Mouse (Mus musculus): Measurements from ENCODE around the gene Bdh1. TPM values are rescaled to one million over a fixed set of nuclear protein-coding genes. Genes with fewer than 3 reads are reported as not detected.

Bdh1 gene
- polyA plus RNA-seq, 1 experiment from 2014 or later: 30.0 TPM

- ATAC-seq (ENCODE audit: insufficient number of reproducible peaks, insufficient read depth, low FRiP score, low read depth): no peak
- H3K27me3 ChIP-seq (ENCODE audit: control insufficient read depth, insufficient read depth, low read length): no peaks in the 10 kb centered on the region
- H3K4me2 ChIP-seq (replicated peaks; ENCODE audit: low read depth, low read length): no peak overlapping the region
- no peak overlapping the region for H3K9ac ChIP-seq (replicated peaks; ENCODE audit: low read depth, low read length)
- H3K36me3 ChIP-seq (ENCODE audit: control insufficient read depth, insufficient read depth, low read length): no peaks in the 10 kb centered on the region
- no peaks in the 10 kb centered on the region for H3K9me3 ChIP-seq (ENCODE audit: control insufficient read depth, low read depth, low read length)
- WGBS: 62% methylated on average over 12 of the region's 12 CpGs
- H3K4me3 ChIP-seq (ENCODE audit: low read depth, low read length): no peak overlapping the region
- H3K27ac ChIP-seq (ENCODE audit: low read length): peak overlapping the region; percentile 45; the same call in 1 of the 2 replicates
- H3K4me1 ChIP-seq (ENCODE audit: control insufficient read depth, insufficient read depth, low read length): peaks cover 10% of the 10 kb centered on the region; the same call in 1 of the 2 replicates
Observed at GRCm38 (mm10) chr16:31433466-31434110, 11.5 kb downstream of the Bdh1 start.

DNA sequence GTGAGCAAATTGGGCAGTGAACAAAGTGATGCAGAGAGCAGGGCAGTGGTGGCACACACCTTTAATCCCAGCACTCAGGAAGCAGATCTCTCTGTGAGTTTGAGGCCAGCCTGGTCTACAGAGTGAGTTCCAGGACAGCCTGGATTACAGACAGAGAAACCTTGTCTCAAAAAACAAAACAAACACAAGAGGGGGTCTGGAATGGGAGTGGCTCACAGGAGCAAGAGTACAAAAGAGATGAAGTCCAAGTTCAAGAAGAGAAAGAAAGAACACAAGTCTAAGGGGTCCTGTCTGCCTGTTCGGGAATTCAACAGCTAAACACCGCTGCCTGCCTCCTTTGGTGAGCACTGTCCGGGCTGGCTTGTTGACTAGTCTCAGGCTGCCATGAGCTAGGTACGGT lies 13.1 kb downstream of the Bdh1 start:
- peaks cover 5% of the 10 kb centered on the region; the same call in 1 of the 2 replicates for H3K4me1 ChIP-seq (ENCODE audit: control insufficient read depth, insufficient read depth, low read length)
- no peaks in the 10 kb centered on the region for H3K9me3 ChIP-seq (ENCODE audit: control insufficient read depth, low read depth, low read length)
- WGBS: 87% methylated on average over 4 of the region's 4 CpGs
- no peak overlapping the region for H3K4me3 ChIP-seq (ENCODE audit: low read depth, low read length)
- no peak overlapping the region for H3K9ac ChIP-seq (replicated peaks; ENCODE audit: low read depth, low read length)
- H3K4me2 ChIP-seq (replicated peaks; ENCODE audit: low read depth, low read length): no peak overlapping the region
- H3K27me3 ChIP-seq (ENCODE audit: control insufficient read depth, insufficient read depth, low read length): no peaks in the 10 kb centered on the region
- ATAC-seq (ENCODE audit: insufficient number of reproducible peaks, insufficient read depth, low FRiP score, low read depth): no peak
- H3K27ac ChIP-seq (ENCODE audit: low read length): no peak overlapping the region
- no peaks in the 10 kb centered on the region for H3K36me3 ChIP-seq (ENCODE audit: control insufficient read depth, insufficient read depth, low read length)

- H3K27ac ChIP-seq (ENCODE audit: low read length): no peak overlapping the region
- no peaks in the 10 kb centered on the region for H3K36me3 ChIP-seq (ENCODE audit: control insufficient read depth, insufficient read depth, low read length)
Observed at GRCm38 (mm10) chr16:31436085-31436484, 14.0 kb downstream of the Bdh1 start.

GRCm38 (mm10) chr16:31437358-31437757 lies 15.3 kb downstream of the Bdh1 start:
- no peaks in the 10 kb centered on the region for H3K36me3 ChIP-seq (ENCODE audit: control insufficient read depth, insufficient read depth, low read length)
- ATAC-seq (ENCODE audit: insufficient number of reproducible peaks, insufficient read depth, low FRiP score, low read depth): no peak
- H3K9me3 ChIP-seq (ENCODE audit: control insufficient read depth, low read depth, low read length): no peaks in the 10 kb centered on the region
- no peak overlapping the region for H3K4me3 ChIP-seq (ENCODE audit: low read depth, low read length)
- peaks cover 3% of the 10 kb centered on the region; the same call in 1 of the 2 replicates for H3K4me1 ChIP-seq (ENCODE audit: control insufficient read depth, insufficient read depth, low read length)
- H3K27me3 ChIP-seq (ENCODE audit: control insufficient read depth, insufficient read depth, low read length): no peaks in the 10 kb centered on the region
- no peak overlapping the region for H3K9ac ChIP-seq (replicated peaks; ENCODE audit: low read depth, low read length)
- H3K4me2 ChIP-seq (replicated peaks; ENCODE audit: low read depth, low read length): no peak overlapping the region
- H3K27ac ChIP-seq (ENCODE audit: low read length): no peak overlapping the region
- WGBS: 86% methylated on average over 11 of the region's 11 CpGs

More at GRCm38 (mm10) chr16:31436085-31436484, 14.0 kb downstream of the Bdh1 start:
- peaks cover 3% of the 10 kb centered on the region; the same call in 1 of the 2 replicates for H3K4me1 ChIP-seq (ENCODE audit: control insufficient read depth, insufficient read depth, low read length)
- H3K9ac ChIP-seq (replicated peaks; ENCODE audit: low read depth, low read length): no peak overlapping the region
- WGBS: 49% methylated on average over 9 of the region's 9 CpGs
- H3K4me2 ChIP-seq (replicated peaks; ENCODE audit: low read depth, low read length): no peak overlapping the region
- no peaks in the 10 kb centered on the region for H3K9me3 ChIP-seq (ENCODE audit: control insufficient read depth, low read depth, low read length)
- no peak for ATAC-seq (ENCODE audit: insufficient number of reproducible peaks, insufficient read depth, low FRiP score, low read depth)
- H3K4me3 ChIP-seq (ENCODE audit: low read depth, low read length): no peak overlapping the region
- no peaks in the 10 kb centered on the region for H3K27me3 ChIP-seq (ENCODE audit: control insufficient read depth, insufficient read depth, low read length)

GRCm38 (mm10) chr16:31439529-31439928 lies 17.4 kb downstream of the Bdh1 start:
- no peak overlapping the region for H3K4me2 ChIP-seq (replicated peaks; ENCODE audit: low read depth, low read length)
- H3K9ac ChIP-seq (replicated peaks; ENCODE audit: low read depth, low read length): no peak overlapping the region
- no peak for ATAC-seq (ENCODE audit: insufficient number of reproducible peaks, insufficient read depth, low FRiP score, low read depth)
- no peaks in the 10 kb centered on the region for H3K27me3 ChIP-seq (ENCODE audit: control insufficient read depth, insufficient read depth, low read length)
- H3K36me3 ChIP-seq (ENCODE audit: control insufficient read depth, insufficient read depth, low read length): no peaks in the 10 kb centered on the region
- H3K27ac ChIP-seq (ENCODE audit: low read length): no peak overlapping the region
- H3K4me1 ChIP-seq (ENCODE audit: control insufficient read depth, insufficient read depth, low read length): no peaks in the 10 kb centered on the region
- WGBS: 92% methylated on average over 5 of the region's 5 CpGs
- H3K4me3 ChIP-seq (ENCODE audit: low read depth, low read length): no peak overlapping the region
- H3K9me3 ChIP-seq (ENCODE audit: control insufficient read depth, low read depth, low read length): no peaks in the 10 kb centered on the region

DNA sequence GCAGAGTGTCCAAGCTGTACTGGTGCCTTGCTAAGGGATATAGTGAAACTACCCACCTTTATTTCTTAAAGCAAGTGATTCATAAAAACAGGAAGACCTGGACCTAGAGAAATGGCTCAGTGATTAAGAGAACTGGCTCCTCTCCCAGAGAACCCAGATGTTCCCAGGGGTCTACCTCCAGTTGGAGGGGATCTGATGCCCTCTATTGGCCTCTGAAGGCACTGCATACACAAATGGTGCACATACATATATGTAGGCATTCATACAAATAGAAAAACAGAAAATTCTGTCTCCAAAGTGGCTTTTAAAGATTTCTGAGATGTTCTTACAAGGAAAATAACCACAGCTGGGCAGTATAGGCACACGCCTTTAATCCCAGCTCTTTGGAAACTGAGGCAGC lies 18.0 kb downstream of the Bdh1 start:
- no peak for ATAC-seq (ENCODE audit: insufficient number of reproducible peaks, insufficient read depth, low FRiP score, low read depth)
- 97% methylated on average over 1 of the region's 1 CpGs for WGBS

DNA sequence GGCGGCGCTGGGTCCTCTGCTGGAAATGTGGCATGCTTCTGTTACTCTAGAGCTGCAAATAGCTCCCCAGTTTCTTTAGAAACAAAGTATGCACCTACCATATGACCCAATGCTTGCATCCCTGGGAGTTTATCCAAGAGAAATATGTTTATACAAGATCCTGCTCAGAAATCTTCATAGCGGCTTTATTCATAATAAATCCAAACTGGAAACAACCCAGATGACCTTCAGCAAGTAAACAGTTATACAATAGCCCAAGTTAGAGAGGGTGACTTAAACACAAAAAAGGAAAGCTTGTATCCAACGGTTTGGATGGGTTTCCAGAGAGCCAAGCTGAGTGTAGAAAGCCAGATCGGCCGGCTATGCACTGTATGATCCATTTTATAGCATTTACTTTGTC lies 22.4 kb downstream of the Bdh1 start:
- no peak for ATAC-seq (ENCODE audit: insufficient number of reproducible peaks, insufficient read depth, low FRiP score, low read depth)
- no peak overlapping the region for H3K4me3 ChIP-seq (ENCODE audit: low read depth, low read length)
- 57% methylated on average over 6 of the region's 6 CpGs for WGBS
- H3K27ac ChIP-seq (ENCODE audit: low read length): peak overlapping the region; percentile 44; the same call in 1 of the 2 replicates
- H3K4me2 ChIP-seq (replicated peaks; ENCODE audit: low read depth, low read length): no peak overlapping the region
- H3K27me3 ChIP-seq (ENCODE audit: control insufficient read depth, insufficient read depth, low read length): no peaks in the 10 kb centered on the region
- H3K36me3 ChIP-seq (ENCODE audit: control insufficient read depth, insufficient read depth, low read length): no peaks in the 10 kb centered on the region
- H3K9me3 ChIP-seq (ENCODE audit: control insufficient read depth, low read depth, low read length): no peaks in the 10 kb centered on the region
- H3K9ac ChIP-seq (replicated peaks; ENCODE audit: low read depth, low read length): no peak overlapping the region
- no peaks in the 10 kb centered on the region for H3K4me1 ChIP-seq (ENCODE audit: control insufficient read depth, insufficient read depth, low read length)

More for the DNA sequence above, 18.0 kb downstream of the Bdh1 start:
- H3K9me3 ChIP-seq (ENCODE audit: control insufficient read depth, low read depth, low read length): no peaks in the 10 kb centered on the region
- no peak overlapping the region for H3K4me3 ChIP-seq (ENCODE audit: low read depth, low read length)
- no peaks in the 10 kb centered on the region for H3K27me3 ChIP-seq (ENCODE audit: control insufficient read depth, insufficient read depth, low read length)
- H3K9ac ChIP-seq (replicated peaks; ENCODE audit: low read depth, low read length): no peak overlapping the region
- no peaks in the 10 kb centered on the region for H3K36me3 ChIP-seq (ENCODE audit: control insufficient read depth, insufficient read depth, low read length)
- H3K4me2 ChIP-seq (replicated peaks; ENCODE audit: low read depth, low read length): no peak overlapping the region
- H3K4me1 ChIP-seq (ENCODE audit: control insufficient read depth, insufficient read depth, low read length): no peaks in the 10 kb centered on the region
- H3K27ac ChIP-seq (ENCODE audit: low read length): no peak overlapping the region

DNA sequence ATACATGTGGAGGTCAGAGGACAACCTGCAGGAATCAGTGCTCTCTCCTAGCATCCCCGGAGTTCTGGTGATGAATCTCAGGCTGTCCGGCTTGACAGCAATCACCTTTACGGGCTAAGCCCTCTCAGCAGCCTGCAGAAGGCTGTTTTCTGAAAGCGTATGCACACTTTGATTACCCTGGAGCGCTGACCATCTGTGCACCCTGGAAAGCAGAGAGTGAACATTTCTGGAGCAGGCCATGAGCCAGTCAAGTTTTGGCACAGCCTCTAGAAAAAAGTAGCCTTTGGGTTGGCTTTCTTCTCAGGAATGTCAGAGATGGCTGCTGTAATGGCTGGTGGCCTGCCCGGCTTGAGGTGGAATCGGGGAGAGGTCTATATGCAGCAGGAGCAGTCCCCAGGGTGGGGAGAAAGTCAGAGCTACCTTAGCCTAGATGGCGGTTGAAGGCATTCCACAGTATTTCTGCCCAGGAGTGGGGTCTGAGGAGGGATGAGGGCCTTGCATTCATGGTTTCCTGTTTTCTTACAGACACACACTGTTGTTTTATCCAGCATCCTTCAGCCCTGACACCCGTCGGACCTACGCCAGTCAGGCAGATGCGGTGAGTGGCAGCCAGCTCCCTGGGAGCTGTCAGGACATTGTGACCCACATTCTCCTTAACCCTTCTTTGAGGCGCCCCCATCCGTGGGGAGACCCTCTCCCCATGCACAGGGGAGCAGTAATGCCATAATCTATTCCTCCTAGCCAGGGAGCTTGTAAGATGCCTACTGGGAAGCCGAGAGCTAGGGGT lies 24.2 kb downstream of the Bdh1 start:
- H3K4me3 ChIP-seq (ENCODE audit: low read depth, low read length): no peak overlapping the region

More for the DNA sequence above, 24.2 kb downstream of the Bdh1 start:
- no peak overlapping the region for H3K4me2 ChIP-seq (replicated peaks; ENCODE audit: low read depth, low read length)
- H3K4me1 ChIP-seq (ENCODE audit: control insufficient read depth, insufficient read depth, low read length): no peaks in the 10 kb centered on the region
- no peak for ATAC-seq (ENCODE audit: insufficient number of reproducible peaks, insufficient read depth, low FRiP score, low read depth)
- H3K9ac ChIP-seq (replicated peaks; ENCODE audit: low read depth, low read length): no peak overlapping the region
- no peak overlapping the region for H3K27ac ChIP-seq (ENCODE audit: low read length)
- H3K9me3 ChIP-seq (ENCODE audit: control insufficient read depth, low read depth, low read length): no peaks in the 10 kb centered on the region
- no peaks in the 10 kb centered on the region for H3K36me3 ChIP-seq (ENCODE audit: control insufficient read depth, insufficient read depth, low read length)
- WGBS: 66% methylated on average over 15 of the region's 15 CpGs
- no peaks in the 10 kb centered on the region for H3K27me3 ChIP-seq (ENCODE audit: control insufficient read depth, insufficient read depth, low read length)

Data from stomach, embryonic 14.5 days (tissue).